Mouse (Mus musculus): ENCODE data around the gene Ergic3. TPM values are rescaled to one million over a fixed set of nuclear protein-coding genes. Genes with fewer than 3 reads are reported as not detected.

Ergic3 gene
- total RNA-seq, 2 experiments from 2014 or later: 199 to 206 TPM

DNA sequence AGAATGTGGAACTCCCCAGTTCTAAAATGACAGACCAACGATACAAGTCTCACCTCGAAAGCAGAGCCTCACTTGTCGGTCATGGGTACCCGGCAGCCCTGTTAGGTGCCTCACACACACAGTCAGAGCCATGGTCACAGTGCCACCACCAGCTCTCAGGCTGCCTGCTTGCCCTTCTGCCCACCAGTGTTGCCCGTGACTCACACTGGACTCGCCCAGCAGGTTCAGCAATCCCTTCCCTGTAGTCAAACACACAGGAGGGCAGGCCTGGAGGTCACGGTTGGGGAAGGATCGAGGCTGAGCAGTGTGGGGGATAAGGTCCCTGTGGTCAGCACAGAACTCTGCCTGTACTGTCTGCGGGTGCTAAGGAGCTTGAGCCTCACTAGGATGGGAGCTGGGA lies 45.0 kb downstream of the Ergic3 start, which contains the start of gene Fer1l4:
Gene Fer1l4 (minus strand): TSS at position 132 of the 400 bp plus-strand sequence.
- intact Hi-C loops (cut with DNase I): no loop called here
- DNase-seq (ENCODE audit: low spot score in 2 of 2): no peak

DNA sequence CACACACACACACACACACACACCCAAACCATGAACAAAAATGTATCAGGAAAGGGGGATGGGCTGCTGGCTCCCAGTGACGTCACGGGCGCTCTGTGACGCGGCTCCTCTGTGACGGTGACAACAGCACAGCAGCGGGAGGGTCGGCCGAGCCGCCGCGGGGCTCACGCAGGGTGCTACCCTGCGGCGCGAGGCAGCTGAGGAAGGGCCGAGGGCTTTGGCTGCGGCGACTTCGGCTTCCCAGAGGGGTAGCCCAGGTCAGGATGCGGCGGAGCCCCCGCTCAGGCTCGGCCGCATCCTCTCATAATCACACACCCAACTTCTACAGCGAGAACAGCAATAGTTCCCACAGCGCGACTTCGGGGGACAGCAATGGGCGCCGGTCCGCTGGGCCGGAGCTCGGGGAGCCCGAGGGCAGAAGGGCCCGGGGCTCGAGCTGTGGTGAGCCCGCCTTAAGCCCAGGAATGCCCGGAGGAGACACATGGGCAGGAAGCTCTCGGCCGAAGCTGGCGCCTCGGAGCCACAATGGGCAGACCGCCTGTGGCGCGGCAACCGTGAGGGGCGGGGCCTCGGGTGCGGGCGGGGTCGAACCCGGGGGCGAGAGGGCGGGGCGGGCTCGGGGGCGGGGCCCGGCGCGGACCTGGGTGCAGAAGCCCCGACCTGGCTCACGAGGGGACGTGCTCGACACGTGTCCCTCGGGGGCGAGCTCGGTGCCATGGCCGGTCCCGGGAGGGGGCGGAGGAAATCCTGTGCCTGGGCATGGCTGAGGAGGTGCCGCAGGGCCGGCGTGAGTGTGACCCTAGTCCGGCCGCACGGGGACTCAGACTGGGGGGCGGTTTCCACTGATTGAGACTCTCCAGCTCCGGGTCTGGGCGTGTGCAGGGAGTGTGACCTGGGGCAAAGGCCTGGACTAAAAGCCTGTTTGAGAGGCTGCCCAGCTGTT lies 57.5 kb downstream of the Ergic3 start, which contains the start of gene Spag4:
Gene Spag4 (plus strand): TSS at position 77 of the 943 bp plus-strand sequence.
- DNase-seq (ENCODE audit: low spot score in 2 of 2): peak; percentile 61 to 67
- intact Hi-C loops (cut with DNase I): no loop called here

DNA sequence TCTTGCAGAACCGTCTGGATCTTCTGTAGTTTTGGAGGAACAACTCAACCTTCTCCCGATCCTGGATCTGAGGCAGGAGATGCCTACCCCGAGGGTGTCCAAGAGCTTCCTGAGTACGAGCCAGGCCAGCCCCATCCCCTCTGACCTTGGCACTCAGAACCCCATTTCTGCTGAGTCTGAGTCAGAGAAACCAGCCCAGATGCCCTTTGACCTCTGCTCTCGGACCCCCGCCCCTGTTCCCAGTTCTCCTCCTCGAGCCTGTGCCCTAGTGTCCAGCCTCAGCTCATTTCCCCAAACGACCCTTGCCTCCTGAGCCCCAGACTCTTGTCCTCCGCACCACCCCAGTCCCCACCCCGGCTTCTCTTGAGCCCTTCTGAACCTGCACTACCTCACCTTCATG lies 58.3 kb downstream of the Ergic3 start:
- intact Hi-C loops (cut with DNase I): no loop called here
- no peak for DNase-seq (ENCODE audit: low spot score in 2 of 2)

Other genes with a start within 250 kb of the Ergic3 start
- 10 to 100 TPM; 37.2 to 38.8 TPM for gene Mmp24, start 232.7 kb upstream of the Ergic3 start, total RNA-seq (2021)
- 10 to 100 TPM; 58.7 to 62.3 TPM for gene BC029722, start 188.6 kb upstream of the Ergic3 start, total RNA-seq (2021)
- gene Eif6, start 181.1 kb upstream of the Ergic3 start, total RNA-seq (2021): 10 to 100 TPM; 57.5 to 71.9 TPM
- gene Fam83c, start 173.2 kb upstream of the Ergic3 start, total RNA-seq (2021): not detected
- 10 to 100 TPM; 59.7 to 61.8 TPM for gene Uqcc1, start 77.7 kb upstream of the Ergic3 start, total RNA-seq (2021)
- not detected for gene Gm15557, start 67.3 kb upstream of the Ergic3 start, total RNA-seq (2021)
- gene Gdf5, start 62.7 kb upstream of the Ergic3 start, total RNA-seq (2021): under 1 TPM in 1 of 2 experiments, not detected in 1; 0.23 TPM
- 10 to 100 TPM; 15.8 to 18.4 TPM for gene Cep250, start 51.6 kb upstream of the Ergic3 start, total RNA-seq (2021)
- 1 to 10 TPM; 1.5 to 2.1 TPM for gene 6430550D23Rik, start 68 bp upstream of the Ergic3 start, total RNA-seq (2021)
- not detected for gene Fer1l4, start 44.9 kb downstream of the Ergic3 start, total RNA-seq (2021)
- 1 to 10 TPM; 3.6 to 4.2 TPM for gene Spag4, start 57.1 kb downstream of the Ergic3 start, total RNA-seq (2021)
- 10 to 100 TPM; 22.5 to 30.3 TPM for gene Cpne1, start 103.9 kb downstream of the Ergic3 start, total RNA-seq (2021)
- gene Rbm12, start 103.9 kb downstream of the Ergic3 start, total RNA-seq (2021): 10 to 100 TPM; 22.4 to 24.6 TPM
- gene Gm28036, start 119.0 kb downstream of the Ergic3 start, total RNA-seq (2021): 10 to 100 TPM; 19.1 to 22.0 TPM
- gene Romo1, start 136.0 kb downstream of the Ergic3 start, total RNA-seq (2021): 100 to 1,000 TPM; 168 to 181 TPM
- 10 to 100 TPM; 37.8 to 42.7 TPM for gene Nfs1, start 136.1 kb downstream of the Ergic3 start, total RNA-seq (2021)
- 100 to 1,000 TPM; 279 to 290 TPM for gene Rbm39, start 172.2 kb downstream of the Ergic3 start, total RNA-seq (2021)
- 10 to 100 TPM; 68.3 to 76.5 TPM for gene Phf20, start 188.4 kb downstream of the Ergic3 start, total RNA-seq (2021)

Measured in left cerebral cortex, postnatal 25 days (tissue).